Mouse (Mus musculus) erythroblast, embryonic 14.5 days (primary cell): Measurements from ENCODE around the gene Gm6685.

ENCODE experiments used
- GATA1 ChIP-seq: IDR thresholded peaks from 2 replicates; pipeline ENCODE4 v1.6.1; 2012; ENCODE audit warnings: low read length, inconsistent platforms, mixed read lengths
- TAL1 ChIP-seq: IDR thresholded peaks from 3 replicates; pipeline ENCODE4 v1.6.1; 2012; ENCODE audit warnings: low read length, inconsistent platforms, mixed read lengths

- TF ChIP-seq GATA1: no peak
- TF ChIP-seq TAL1: no peak
Observed at GRCm38 (mm10) chr11:28374636-28375035, 35.0 kb upstream of the Gm6685 start.
